14 mouse cellular contexts compared by ENCODE assay signal in the genomic region with DNA sequence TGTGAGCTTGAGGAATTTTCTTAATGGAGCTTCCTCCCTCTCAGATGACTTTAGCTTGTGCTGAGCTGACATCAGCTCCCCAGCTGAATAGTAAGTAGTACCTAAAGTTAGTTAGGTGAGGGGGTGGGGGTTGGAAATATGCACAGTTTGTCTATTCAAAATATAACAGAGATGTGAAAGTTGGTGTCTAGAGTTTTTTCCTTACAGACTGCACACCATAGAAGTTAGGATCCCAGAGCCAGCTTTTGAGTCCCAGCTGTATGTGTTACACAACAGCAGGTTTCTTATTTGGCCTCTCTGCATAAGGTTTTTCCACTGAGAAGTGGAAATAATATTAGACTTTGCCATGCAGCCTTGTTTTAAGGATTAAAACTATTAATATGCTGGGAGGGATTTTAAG. TPM values are rescaled to one million over a fixed set of nuclear protein-coding genes. Genes with fewer than 3 reads are reported as not detected.
"Had no signal": no experiment of that assay in that cellular context is flagged by ENCODE, and none has a peak within 500 bp of the region (broad histone marks: within the 10 kb centered on the region; RNA-seq: fewer than 3 reads in every experiment).

No protein-coding gene starts in this region.

- H3K4me3 ChIP-seq: limb, embryonic 13.5 days; midbrain, embryonic 10.5 days; myocyte; neural tube, embryonic 15.5 days had no signal

- H3K27ac ChIP-seq: limb, embryonic 13.5 days; liver, embryonic 14.5 days; midbrain, embryonic 10.5 days; neural tube, embryonic 15.5 days had no signal

- DNase-seq: kidney, adult 11 months; kidney, adult 9 months; lung, adult 18-20 months; lung, postnatal 4 days; midbrain, embryonic 14.5 days; spleen, adult 18-20 months; thymus, postnatal 36 days had no signal

RNA-seq across cellular contexts. Expression of a gene that starts 29.7 kb away (rescaled TPM):
- total RNA-seq: layer of hippocampus, adult 18-20 months; left cerebral cortex, postnatal 25 days had no signal
